Mouse (Mus musculus) liver, postnatal 0 days (tissue): ENCODE results near the gene Prune1. TPM values are rescaled to one million over a fixed set of nuclear protein-coding genes. Genes with fewer than 3 reads are reported as not detected.

Experiments used
- ATAC-seq: fragments of 200-750 bp; cut with Nextera tagmentation; 2 replicates; pipeline ENCODE4 v1.8.0; 2017; ENCODE audit warnings: mild to moderate bottlenecking, moderate library complexity
- DNase-seq: peaks from one replicate; pipeline ENCODE4 v3.0.0-alpha.2; 2016
- H3K27ac ChIP-seq: fragments of 300-500 bp; sonication (generic); 2 replicates; pipeline ENCODE4 v1.5.1; 2014; ENCODE audit warnings: antibody characterized with exemption, moderate library complexity, mild to moderate bottlenecking, low read depth
- H3K27me3 ChIP-seq: fragments of 300-500 bp; sonication (generic); 2 replicates; pipeline ENCODE4 v1.6.1; 2014; ENCODE audit warnings: low read length, control low read depth, mixed read lengths; ENCODE audit not compliant: insufficient read depth
- H3K36me3 ChIP-seq: fragments of 300-500 bp; sonication (generic); replicated peaks from 2 replicates; pipeline ENCODE4 v1.6.1; 2014; ENCODE audit warnings: mild to moderate bottlenecking, control low read depth, low read length, moderate library complexity, mixed read lengths; ENCODE audit not compliant: insufficient read depth
- H3K4me1 ChIP-seq: fragments of 300-500 bp; sonication (generic); 2 replicates; pipeline ENCODE4 v1.6.1; 2014; ENCODE audit warnings: antibody characterized with exemption, mild to moderate bottlenecking, control low read depth; ENCODE audit not compliant: insufficient read depth
- H3K4me2 ChIP-seq: fragments of 300-500 bp; sonication (generic); 2 replicates; pipeline ENCODE4 v1.6.1; 2014; ENCODE audit warnings: low read depth, mild to moderate bottlenecking, low read length, moderate library complexity, mixed read lengths
- H3K4me3 ChIP-seq: fragments of 300-500 bp; sonication (generic); 2 replicates; pipeline ENCODE4 v1.5.1; 2014; ENCODE audit warnings: low read depth, low read length
- H3K9ac ChIP-seq: fragments of 300-500 bp; sonication (generic); replicated peaks from 2 replicates; pipeline ENCODE4 v1.6.1; 2014; ENCODE audit warnings: mild to moderate bottlenecking, moderate library complexity
- H3K9me3 ChIP-seq: fragments of 300-500 bp; sonication (generic); 2 replicates; pipeline ENCODE4 v1.6.1; 2016; ENCODE audit warnings: mild to moderate bottlenecking, control low read depth, low read length, mixed read lengths
- CTCF ChIP-seq: sonication (generic); IDR thresholded peaks from 2 replicates; pipeline ENCODE4 v1.5.1; 2016; ENCODE audit warnings: antibody characterized with exemption, low read depth
- EP300 ChIP-seq: IDR thresholded peaks from 2 replicates; pipeline ENCODE4 v1.6.1; 2016; ENCODE audit warnings: antibody characterized with exemption, low read depth, mild to moderate bottlenecking
- WGBS: fragments of 180-500 bp; shearing (Covaris S2); extraction: QIAGEN DNeasy Blood & Tissue Kit; methylation state at CpG from one replicate; pipeline ENCODE4 v1.1.7; 2014; ENCODE audit not compliant: insufficient replicate concordance; 5-methylcytosine and 5-hydroxymethylcytosine counted together
- polyA plus RNA-seq: library from polyadenylated mRNA; unstranded; fragments of >200 nt; fragmentation: Nextera tagmentation; extraction: Ambion mirVana; gene quantifications from 2 replicates; pipeline ENCODE4 v1.2.1, GENCODE M21; 2015

Gene Prune1
- polyA plus RNA-seq, 1 experiment from 2014 or later: 10.6 TPM

- Histone ChIP-seq H3K4me2 (no peak overlapping the region), H3K9me3 (no peaks in the 10 kb centered on the region), H3K4me1 (0 out of 2 replicates have a peak, but pooled peaks cover 6% of the 10 kb centered on the region), H3K36me3 (peaks cover 6% of the 10 kb centered on the region; the same call in 1 of the 2 replicates), H3K4me3 (no peak overlapping the region), H3K27ac (no peak overlapping the region), H3K27me3 (no peaks in the 10 kb centered on the region), H3K9ac (no peak overlapping the region)
- ATAC-seq: no peak
- no peak for DNase-seq
- TF ChIP-seq EP300: no peak
- no peak for TF ChIP-seq CTCF
- WGBS: 86% methylated on average over 5 of the region's 5 CpGs
Measured at GRCm38 (mm10) chr3:95269789-95270188, 12.1 kb downstream of the Prune1 start.

GRCm38 (mm10) chr3:95267855-95268254, 14.0 kb downstream of the Prune1 start:
- H3K9me3 ChIP-seq: no peaks in the 10 kb centered on the region
- 0 out of 2 replicates have a peak, but pooled peaks cover 6% of the 10 kb centered on the region for H3K4me1 ChIP-seq
- H3K9ac ChIP-seq: no peak overlapping the region
- no peak for TF ChIP-seq CTCF
- TF ChIP-seq EP300: peak; percentile 80
- no peak overlapping the region for H3K4me3 ChIP-seq
- DNase-seq: peak; percentile 25
- peak overlapping the region; percentile 83 for H3K27ac ChIP-seq
- H3K27me3 ChIP-seq: no peaks in the 10 kb centered on the region
- H3K4me2 ChIP-seq: no peak overlapping the region
- peak; percentile 84 for ATAC-seq
- peaks cover 6% of the 10 kb centered on the region; the same call in 1 of the 2 replicates for H3K36me3 ChIP-seq

- TF ChIP-seq CTCF (no peak), EP300 (no peak)
- peaks cover 6% of the 10 kb centered on the region for H3K36me3 ChIP-seq
- WGBS: 92% methylated on average over 3 of the region's 3 CpGs
Measured at GRCm38 (mm10) chr3:95266052-95266451, 15.8 kb downstream of the Prune1 start.

GRCm38 (mm10) chr3:95264724-95265123, 17.2 kb downstream of the Prune1 start:
- Histone ChIP-seq H3K4me2 (no peak overlapping the region), H3K9ac (no peak overlapping the region), H3K4me3 (no peak overlapping the region), H3K36me3 (peaks cover 7% of the 10 kb centered on the region), H3K9me3 (no peaks in the 10 kb centered on the region), H3K4me1 (0 out of 2 replicates have a peak, but pooled peaks cover 6% of the 10 kb centered on the region), H3K27me3 (no peaks in the 10 kb centered on the region), H3K27ac (no peak overlapping the region)
- 70% methylated on average over 1 of the region's 1 CpGs for WGBS
- no peak for DNase-seq
- TF ChIP-seq CTCF (no peak), EP300 (no peak)
- no peak for ATAC-seq

More at GRCm38 (mm10) chr3:95266052-95266451, 15.8 kb downstream of the Prune1 start:
- H3K27me3 ChIP-seq: no peaks in the 10 kb centered on the region
- H3K27ac ChIP-seq: no peak overlapping the region
- no peaks in the 10 kb centered on the region for H3K9me3 ChIP-seq
- H3K4me1 ChIP-seq: 0 out of 2 replicates have a peak, but pooled peaks cover 6% of the 10 kb centered on the region
- no peak overlapping the region for H3K4me2 ChIP-seq
- no peak overlapping the region for H3K4me3 ChIP-seq
- H3K9ac ChIP-seq: no peak overlapping the region
- DNase-seq (no peak), ATAC-seq (no peak)

- Histone ChIP-seq H3K4me3 (no peak overlapping the region), H3K4me1 (0 out of 2 replicates have a peak, but pooled peaks cover 6% of the 10 kb centered on the region), H3K36me3 (peaks cover 22% of the 10 kb centered on the region), H3K9ac (no peak overlapping the region), H3K4me2 (no peak overlapping the region), H3K9me3 (no peaks in the 10 kb centered on the region), H3K27ac (peak overlapping the region; percentile 58), H3K27me3 (no peaks in the 10 kb centered on the region)
- ATAC-seq (peak; percentile 72), DNase-seq (peak; percentile 88)
- 32% methylated on average over 11 of the region's 11 CpGs for WGBS
- peak; percentile 35; the same call in 1 of the 2 replicates for TF ChIP-seq EP300
- peak; percentile 92 for TF ChIP-seq CTCF
Measured at GRCm38 (mm10) chr3:95263089-95263739, 18.7 kb downstream of the Prune1 start.

- TF ChIP-seq EP300 (no peak), CTCF (no peak)
- no peak for DNase-seq
- Histone ChIP-seq H3K9me3 (no peaks in the 10 kb centered on the region), H3K9ac (no peak overlapping the region), H3K4me1 (0 out of 2 replicates have a peak, but pooled peaks cover under 1% of the 10 kb centered on the region), H3K27me3 (no peaks in the 10 kb centered on the region), H3K4me2 (no peak overlapping the region), H3K36me3 (peaks cover 29% of the 10 kb centered on the region), H3K27ac (no peak overlapping the region), H3K4me3 (no peak overlapping the region)
- 89% methylated on average over 4 of the region's 4 CpGs for WGBS
- no peak for ATAC-seq
Measured at GRCm38 (mm10) chr3:95261975-95262374, 19.9 kb downstream of the Prune1 start.
